Comparison of ENCODE assay signal across 14 mouse cellular contexts in genomic region chr15:97004525-97004867, GRCm38 (mm10). TPM values are rescaled to one million over a fixed set of nuclear protein-coding genes. Genes with fewer than 3 reads are reported as not detected.
DNase-seq lines count a peak whose midpoint lies in the region; ATAC-seq and TF ChIP-seq lines count a peak whose summit lies in the region.
"Had no signal": no experiment of that assay in that cellular context is flagged by ENCODE, and none has a peak within 500 bp of the region (broad histone marks: within the 10 kb centered on the region; RNA-seq: fewer than 3 reads in every experiment).

No protein-coding gene starts in this region.

- H3K4me1 ChIP-seq in kidney, embryonic 15.5 days, result peaks cover 38% of the 10 kb centered on the region
- peaks cover 16% of the 10 kb centered on the region for H3K4me1 ChIP-seq in brown adipose tissue, adult 24 weeks (ENCODE audit: control insufficient read depth, insufficient read depth, insufficient read length, low read length)
- peaks cover 52% of the 10 kb centered on the region for H3K4me1 ChIP-seq in limb, embryonic 10.5 days

- no peak for ATAC-seq in kidney, embryonic 15.5 days (replicated peaks; ENCODE audit: low FRiP score)
- ATAC-seq: forebrain, postnatal 0 days; hindbrain, postnatal 0 days had no signal

- peak overlapping the region; percentile 7; the same call in 1 of the 2 replicates for H3K27ac ChIP-seq in kidney, embryonic 15.5 days
- H3K27ac ChIP-seq in brown adipose tissue, adult 24 weeks (replicated peaks; ENCODE audit: low read depth, low read length), result peak overlapping the region; percentile 64
- peak overlapping the region; percentile 25; the same call in 1 of the 2 replicates for H3K27ac ChIP-seq in limb, embryonic 10.5 days
- H3K27ac ChIP-seq: hindbrain, postnatal 0 days; liver, embryonic 13.5 days had no signal

- TF ChIP-seq CTCF in C2C12 (IDR thresholded peaks at IDR 0.05; ENCODE audit: control insufficient read depth, insufficient read depth, insufficient read length), result no peak

- no peaks in the 10 kb centered on the region for H3K79me3 ChIP-seq in C2C12 (ENCODE audit: low read depth)

- no peaks in the 10 kb centered on the region for H3K27me3 ChIP-seq in kidney, embryonic 15.5 days
- no peaks in the 10 kb centered on the region for H3K27me3 ChIP-seq in C2C12 (ENCODE audit: control insufficient read depth, insufficient read depth, insufficient read length)
- no peaks in the 10 kb centered on the region for H3K27me3 ChIP-seq in limb, embryonic 10.5 days (ENCODE audit: low read depth, poor library complexity, severe bottlenecking)
- H3K27me3 ChIP-seq: liver, embryonic 13.5 days; Patski had no signal

- no peak overlapping the region for H3K9ac ChIP-seq in kidney, embryonic 15.5 days
- H3K9ac ChIP-seq: forebrain, postnatal 0 days; liver, embryonic 13.5 days had no signal

- peak overlapping the region; percentile 27 for H3ac ChIP-seq in C2C12 (ENCODE audit: control insufficient read depth, insufficient read length, low read depth)

- no peak for DNase-seq in kidney, postnatal 14 days
- DNase-seq in limb, embryonic 10.5 days (ENCODE audit: low spot score), result no peak
- DNase-seq in adrenal gland, postnatal 4 days (ENCODE audit: low spot score in 2 of 2), result no peak
- no peak for DNase-seq in cerebellum, adult 18-20 months
- DNase-seq: cerebellum, postnatal 14 days; forebrain, postnatal 0 days; liver, embryonic 13.5 days; right cerebral cortex, postnatal 14 days had no signal

- H3K79me2 ChIP-seq in C2C12 (ENCODE audit: control insufficient read depth, insufficient read depth), result no peaks in the 10 kb centered on the region

- WGBS in kidney, embryonic 15.5 days, result 75% methylated on average over 7 of the region's 7 CpGs
- WGBS in limb, embryonic 10.5 days, result 93% methylated on average over 7 of the region's 7 CpGs

- no peaks in the 10 kb centered on the region for H3K9me3 ChIP-seq in kidney, embryonic 15.5 days (replicated peaks)
- H3K9me3 ChIP-seq in limb, embryonic 10.5 days (replicated peaks), result no peaks in the 10 kb centered on the region
- H3K9me3 ChIP-seq: liver, embryonic 13.5 days had no signal

- H3K4me2 ChIP-seq in kidney, embryonic 15.5 days, result no peak overlapping the region
- H3K4me2 ChIP-seq: liver, embryonic 13.5 days had no signal

- H3K4me3 ChIP-seq in kidney, embryonic 15.5 days (replicated peaks), result no peak overlapping the region
- H3K4me3 ChIP-seq in C2C12 (ENCODE audit: insufficient read depth, poor library complexity, severe bottlenecking), result no peak overlapping the region
- no peak overlapping the region for H3K4me3 ChIP-seq in brown adipose tissue, adult 24 weeks (ENCODE audit: insufficient read depth, low read depth, low read length)
- H3K4me3 ChIP-seq in limb, embryonic 10.5 days, result no peak overlapping the region
- H3K4me3 ChIP-seq: liver, embryonic 13.5 days had no signal

- H3K36me3 ChIP-seq in kidney, embryonic 15.5 days, result peaks cover 24% of the 10 kb centered on the region; the same call in 1 of the 2 replicates
- H3K36me3 ChIP-seq in C2C12 (ENCODE audit: control insufficient read depth, insufficient read depth), result no peaks in the 10 kb centered on the region
- H3K36me3 ChIP-seq in limb, embryonic 10.5 days, result peaks cover 52% of the 10 kb centered on the region

TF ChIP-seq in C2C12, 6 proteins besides CTCF, POLR2A, EP300 and RAD21:
- TF ChIP-seq USF1 (IDR thresholded peaks at IDR 0.05; ENCODE audit: low read depth) (peak; percentile 77), MYOD1 (IDR thresholded peaks at IDR 0.05; ENCODE audit: control insufficient read depth, insufficient read length, low read depth) (no peak)

RNA-seq across cellular contexts. Expression of gene Slc38a4, which starts 51.3 kb away (rescaled TPM):
- polyA plus RNA-seq in kidney, embryonic 15.5 days (2015; fragmentation: Nextera tagmentation; extraction: Ambion mirVana), result 72.7 and 76.0 TPM in 2 replicates
- polyA plus RNA-seq in C2C12 (2012; fragmentation: generic; extraction: Trizol), result 0.09 TPM
- polyA plus RNA-seq in brown adipose tissue, adult 24 weeks (2012; ENCODE audit: insufficient read depth, insufficient read length, missing spikeins), result 0.75 and 1.4 TPM in 2 replicates
- polyA plus RNA-seq in limb, embryonic 10.5 days (2016; fragmentation: Nextera tagmentation; extraction: Ambion mirVana), result 77.5 and 88.3 TPM in 2 replicates
- 10 to 100 TPM; 30.2 to 62.8 TPM for total RNA-seq in adrenal gland, postnatal 4 days (2021)
- total RNA-seq: granulocyte monocyte progenitor cell, adult 5-6 weeks had no signal

Comparison
In these comparisons a context has a peak if more than half of its experiments do, and no peak if none do; other contexts are left out.
1. H3K27ac ChIP-seq: peak in every context shown above with its lines; median percentile 64 in brown adipose tissue, adult 24 weeks; 25 in limb, embryonic 10.5 days; 7 in kidney, embryonic 15.5 days.
2. RNA of gene Slc38a4, which starts 51.3 kb away (polyA plus RNA-seq): 77.5 to 88.3 TPM in limb, embryonic 10.5 days and 72.7 to 76.0 TPM in kidney, embryonic 15.5 days; 0.75 to 1.4 TPM in brown adipose tissue, adult 24 weeks and 0.09 TPM in C2C12 (single experiment); every median in the first group is over 10 times any median in the second.